Mouse (Mus musculus): ENCODE measurements around the gene Prrt1. TPM values are rescaled to one million over a fixed set of nuclear protein-coding genes. Genes with fewer than 3 reads are reported as not detected.
A peak's percentile ranks its signal among the peaks of the same experiment; 100 is the strongest.

Gene Prrt1
- polyA plus RNA-seq, 1 experiment from 2014 or later = 0.60 TPM

GRCm38 (mm10) chr17:34632261-34632691 is 2.9 kb downstream of the Prrt1 start:
- Histone ChIP-seq H3K9ac (0 out of 2 replicates have a peak overlapping the region, but pooled peaks have one; percentile 7), H3K9me3 (no peaks in the 10 kb centered on the region), H3K4me1 (peaks cover 50% of the 10 kb centered on the region), H3K27ac (no peak overlapping the region), H3K4me2 (peak overlapping the region; percentile 79), H3K4me3 (peak overlapping the region; percentile 39), H3K27me3 (peaks cover 33% of the 10 kb centered on the region), H3K36me3 (no peaks in the 10 kb centered on the region)
- under 1% methylated on average over 26 of the region's 26 CpGs for WGBS
- ATAC-seq (ENCODE audit: insufficient number of reproducible peaks, low FRiP score, low TSS enrichment, low read depth) = peak; percentile 49

GRCm38 (mm10) chr17:34635671-34636070 is 6.3 kb downstream of the Prrt1 start:
- H3K27ac ChIP-seq = no peak overlapping the region
- ATAC-seq (ENCODE audit: insufficient number of reproducible peaks, low FRiP score, low TSS enrichment, low read depth) = no peak
- no peaks in the 10 kb centered on the region for H3K36me3 ChIP-seq
- no peak overlapping the region for H3K4me3 ChIP-seq
- H3K9me3 ChIP-seq = no peaks in the 10 kb centered on the region
- no peak overlapping the region for H3K4me2 ChIP-seq
- H3K27me3 ChIP-seq = peaks cover 20% of the 10 kb centered on the region
- 56% methylated on average over 2 of the region's 2 CpGs for WGBS
- no peak overlapping the region for H3K9ac ChIP-seq
- H3K4me1 ChIP-seq = peaks cover 26% of the 10 kb centered on the region

GRCm38 (mm10) chr17:34637459-34637858 is 8.1 kb downstream of the Prrt1 start:
- no peak for ATAC-seq (ENCODE audit: insufficient number of reproducible peaks, low FRiP score, low TSS enrichment, low read depth)
- 55% methylated on average over 3 of the region's 3 CpGs for WGBS
- H3K9ac ChIP-seq = no peak overlapping the region
- H3K27me3 ChIP-seq = peaks cover 7% of the 10 kb centered on the region; the same call in 1 of the 2 replicates
- no peak overlapping the region for H3K27ac ChIP-seq
- H3K4me2 ChIP-seq = no peak overlapping the region
- H3K4me3 ChIP-seq = no peak overlapping the region
- H3K9me3 ChIP-seq = no peaks in the 10 kb centered on the region
- H3K4me1 ChIP-seq = peaks cover 17% of the 10 kb centered on the region
- H3K36me3 ChIP-seq = no peaks in the 10 kb centered on the region

- Histone ChIP-seq H3K27ac (no peak overlapping the region), H3K27me3 (no peaks in the 10 kb centered on the region), H3K9ac (no peak overlapping the region), H3K4me3 (no peak overlapping the region), H3K36me3 (no peaks in the 10 kb centered on the region), H3K4me2 (no peak overlapping the region), H3K4me1 (peaks cover 15% of the 10 kb centered on the region), H3K9me3 (no peaks in the 10 kb centered on the region)
- ATAC-seq (ENCODE audit: insufficient number of reproducible peaks, low FRiP score, low TSS enrichment, low read depth) = no peak
- WGBS = 76% methylated on average over 7 of the region's 7 CpGs
These were observed 10.3 kb downstream of the Prrt1 start for GRCm38 (mm10) chr17:34639461-34640255.

GRCm38 (mm10) chr17:34640778-34641601 is 11.7 kb downstream of the Prrt1 start:
- Histone ChIP-seq H3K27ac (peak overlapping the region; percentile 70), H3K36me3 (peaks cover 3% of the 10 kb centered on the region; the same call in 1 of the 2 replicates), H3K4me2 (no peak overlapping the region), H3K9ac (no peak overlapping the region), H3K4me1 (peaks cover 27% of the 10 kb centered on the region), H3K27me3 (no peaks in the 10 kb centered on the region), H3K9me3 (no peaks in the 10 kb centered on the region), H3K4me3 (no peak overlapping the region)
- no peak for ATAC-seq (ENCODE audit: insufficient number of reproducible peaks, low FRiP score, low TSS enrichment, low read depth)
- WGBS = 16% methylated on average over 11 of the region's 11 CpGs

- H3K9ac ChIP-seq = no peak overlapping the region
- ATAC-seq (ENCODE audit: insufficient number of reproducible peaks, low FRiP score, low TSS enrichment, low read depth) = no peak
- H3K4me3 ChIP-seq = no peak overlapping the region
- peaks cover 34% of the 10 kb centered on the region for H3K4me1 ChIP-seq
- 58% methylated on average over 3 of the region's 3 CpGs for WGBS
- H3K27ac ChIP-seq = no peak overlapping the region
- H3K4me2 ChIP-seq = no peak overlapping the region
- no peaks in the 10 kb centered on the region for H3K9me3 ChIP-seq
- no peaks in the 10 kb centered on the region for H3K27me3 ChIP-seq
- peaks cover 3% of the 10 kb centered on the region; the same call in 1 of the 2 replicates for H3K36me3 ChIP-seq
These were observed 12.6 kb downstream of the Prrt1 start for GRCm38 (mm10) chr17:34641945-34642344.

- WGBS = 89% methylated on average over 4 of the region's 4 CpGs
- Histone ChIP-seq H3K27me3 (no peaks in the 10 kb centered on the region), H3K4me1 (peaks cover 44% of the 10 kb centered on the region), H3K27ac (no peak overlapping the region), H3K9ac (no peak overlapping the region), H3K36me3 (peaks cover 3% of the 10 kb centered on the region; the same call in 1 of the 2 replicates), H3K4me2 (no peak overlapping the region), H3K4me3 (no peak overlapping the region), H3K9me3 (no peaks in the 10 kb centered on the region)
- ATAC-seq (ENCODE audit: insufficient number of reproducible peaks, low FRiP score, low TSS enrichment, low read depth) = no peak
These were observed 14.0 kb downstream of the Prrt1 start for GRCm38 (mm10) chr17:34643379-34643778.

- no peaks in the 10 kb centered on the region for H3K27me3 ChIP-seq
- no peak for ATAC-seq (ENCODE audit: insufficient number of reproducible peaks, low FRiP score, low TSS enrichment, low read depth)
- H3K9me3 ChIP-seq = no peaks in the 10 kb centered on the region
- 74% methylated on average over 10 of the region's 10 CpGs for WGBS
- H3K27ac ChIP-seq = 0 out of 2 replicates have a peak overlapping the region, but pooled peaks have one; percentile 50
- H3K4me2 ChIP-seq = no peak overlapping the region
- peaks cover 3% of the 10 kb centered on the region for H3K36me3 ChIP-seq
- no peak overlapping the region for H3K9ac ChIP-seq
- H3K4me1 ChIP-seq = peaks cover 46% of the 10 kb centered on the region
- peak overlapping the region; percentile 66; the same call in 1 of the 2 replicates for H3K4me3 ChIP-seq
These were observed 14.6 kb downstream of the Prrt1 start for GRCm38 (mm10) chr17:34643944-34644343.

- peaks cover 46% of the 10 kb centered on the region for H3K4me1 ChIP-seq
- H3K4me3 ChIP-seq = peak within 1 kb of the TSS; percentile 66
- peak within 1 kb of the TSS; percentile 72 for H3K4me2 ChIP-seq
- peak within 1 kb of the TSS; percentile 78 for H3K27ac ChIP-seq
- under 1% methylated on average over 16 of the region's 16 CpGs for WGBS
- H3K36me3 ChIP-seq = peaks cover 10% of the 10 kb centered on the region
- H3K27me3 ChIP-seq = no peaks in the 10 kb centered on the region
- H3K9me3 ChIP-seq = no peaks in the 10 kb centered on the region
- peak; percentile 79 for ATAC-seq (ENCODE audit: insufficient number of reproducible peaks, low FRiP score, low TSS enrichment, low read depth)
- H3K9ac ChIP-seq = peak within 1 kb of the TSS; percentile 58
These were observed 15.3 kb downstream of the Prrt1 start, which contains the start of gene Fkbpl for GRCm38 (mm10) chr17:34644608-34645007. Gene Fkbpl (plus strand): TSS chr17:34644764.

- 44% methylated on average over 10 of the region's 10 CpGs for WGBS
- H3K9ac ChIP-seq = peak overlapping the region; percentile 58
- ATAC-seq (ENCODE audit: insufficient number of reproducible peaks, low FRiP score, low TSS enrichment, low read depth) = no peak
- peaks cover 46% of the 10 kb centered on the region for H3K4me1 ChIP-seq
- peak overlapping the region; percentile 78; the same call in 1 of the 2 replicates for H3K27ac ChIP-seq
- no peaks in the 10 kb centered on the region for H3K27me3 ChIP-seq
- H3K9me3 ChIP-seq = no peaks in the 10 kb centered on the region
- H3K36me3 ChIP-seq = peaks cover 17% of the 10 kb centered on the region
- peak overlapping the region; percentile 72 for H3K4me2 ChIP-seq
- H3K4me3 ChIP-seq = peak overlapping the region; percentile 66
These were observed 16.0 kb downstream of the Prrt1 start for GRCm38 (mm10) chr17:34645256-34645829.

GRCm38 (mm10) chr17:34645831-34646511 is 16.6 kb downstream of the Prrt1 start:
- Histone ChIP-seq H3K27me3 (no peaks in the 10 kb centered on the region), H3K36me3 (peaks cover 23% of the 10 kb centered on the region), H3K9ac (no peak overlapping the region), H3K27ac (no peak overlapping the region), H3K4me2 (0 out of 2 replicates have a peak overlapping the region, but pooled peaks have one; percentile 38), H3K4me3 (peak overlapping the region; percentile 100; the same call in 1 of the 2 replicates), H3K9me3 (no peaks in the 10 kb centered on the region), H3K4me1 (peaks cover 39% of the 10 kb centered on the region)
- ATAC-seq (ENCODE audit: insufficient number of reproducible peaks, low FRiP score, low TSS enrichment, low read depth) = no peak
- 86% methylated on average over 30 of the region's 30 CpGs for WGBS

All from limb, embryonic 15.5 days (tissue).